Mouse (Mus musculus) heart, postnatal 4 days (tissue): Measurements from ENCODE around the gene Higd2a. TPM values are rescaled to one million over a fixed set of nuclear protein-coding genes. Genes with fewer than 3 reads are reported as not detected.
"Not testable (repeated sequence)": the region's sequence is repeated elsewhere in the genome, so short reads cannot be mapped to it uniquely, and the experiment has no call there.

Experiments
- DNase-seq: peaks from one replicate; pipeline ENCODE4 v3.0.0; 2021
- total RNA-seq, 2 experiments: library from RNA; stranded (reverse); gene quantifications; 2 replicates each; pipeline ENCODE4 v1.2.3; 2021

Gene Higd2a
- total RNA-seq, 2 experiments from 2014 or later = 224 to 238 TPM

DNA sequence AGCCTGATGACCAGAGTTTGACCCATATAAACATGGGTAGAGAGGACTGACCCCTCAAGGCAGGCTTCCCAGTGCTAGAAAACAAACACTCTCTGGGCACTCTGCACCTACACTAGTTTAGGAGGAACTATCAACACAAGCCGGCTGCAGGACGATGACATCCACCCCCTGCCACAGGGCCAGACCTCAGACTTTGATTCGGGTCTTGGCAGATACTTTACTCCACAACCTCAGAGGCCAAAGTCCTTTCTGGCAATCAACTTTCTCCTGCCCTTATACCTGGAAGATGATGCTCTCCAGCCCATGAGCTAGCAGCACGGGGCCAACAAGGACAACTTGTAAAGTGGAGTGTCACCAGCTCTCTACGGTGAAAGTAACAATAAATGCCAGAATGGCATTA lies 7.1 kb upstream of the Higd2a start:
- DNase-seq = no peak

- DNase-seq = no peak
These were observed 4.2 kb upstream of the Higd2a start for GRCm38 (mm10) chr13:54585831-54586230.

GRCm38 (mm10) chr13:54589414-54589995 lies 502 bp upstream of the Higd2a start:
- no peak for DNase-seq

DNA sequence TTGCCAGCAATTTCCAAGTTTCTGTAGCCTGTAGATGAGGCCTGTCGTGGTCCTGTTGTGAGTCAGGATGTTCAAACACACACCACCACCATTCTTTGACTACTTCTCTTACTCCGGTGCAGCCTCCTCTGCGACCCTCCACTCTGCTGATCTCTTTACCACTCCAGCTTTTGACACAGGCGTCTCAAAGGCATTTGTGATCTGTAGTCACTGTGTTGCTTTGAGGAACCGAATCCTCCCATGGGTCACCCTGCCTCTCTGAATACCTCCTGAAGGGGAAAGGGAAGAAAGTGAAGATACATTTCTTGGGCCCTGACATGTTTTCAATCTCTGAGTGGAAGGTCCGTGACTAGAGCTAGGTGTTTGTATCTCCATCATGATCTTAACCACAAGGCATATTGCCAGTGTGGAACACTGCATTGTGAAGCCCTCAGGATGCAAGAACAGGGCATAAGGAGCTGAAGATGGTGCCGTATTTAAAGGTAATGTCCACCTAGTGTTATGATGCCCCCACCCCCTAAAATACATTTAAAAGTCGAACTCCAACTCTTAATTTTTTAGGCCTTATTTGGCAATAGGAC lies 1.9 kb downstream of the Higd2a start:
- DNase-seq = no peak

GRCm38 (mm10) chr13:54593617-54594016 lies 3.6 kb downstream of the Higd2a start:
- DNase-seq = no peak

GRCm38 (mm10) chr13:54596107-54596690 lies 6.2 kb downstream of the Higd2a start:
- peak; percentile 64 for DNase-seq

DNA sequence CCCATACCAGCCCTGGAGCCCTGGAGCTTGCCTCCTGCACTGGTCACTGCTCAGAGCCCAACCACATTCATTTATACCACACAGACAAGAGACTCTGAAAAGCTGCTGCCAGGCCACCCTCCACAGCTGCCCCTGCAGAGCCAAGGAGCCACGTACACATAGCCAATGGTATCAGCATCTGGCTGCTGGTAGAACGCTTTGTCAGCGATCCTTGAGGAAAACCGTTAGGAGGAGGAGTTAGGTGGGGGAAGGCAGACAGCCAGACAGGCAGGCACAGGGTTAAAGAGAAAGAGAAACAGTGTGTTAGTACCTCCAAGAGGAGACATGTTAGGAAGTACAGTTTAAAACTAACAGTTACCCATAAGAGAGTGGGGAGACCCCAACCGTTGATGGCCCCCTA lies 6.9 kb downstream of the Higd2a start:
- DNase-seq = no peak

DNA sequence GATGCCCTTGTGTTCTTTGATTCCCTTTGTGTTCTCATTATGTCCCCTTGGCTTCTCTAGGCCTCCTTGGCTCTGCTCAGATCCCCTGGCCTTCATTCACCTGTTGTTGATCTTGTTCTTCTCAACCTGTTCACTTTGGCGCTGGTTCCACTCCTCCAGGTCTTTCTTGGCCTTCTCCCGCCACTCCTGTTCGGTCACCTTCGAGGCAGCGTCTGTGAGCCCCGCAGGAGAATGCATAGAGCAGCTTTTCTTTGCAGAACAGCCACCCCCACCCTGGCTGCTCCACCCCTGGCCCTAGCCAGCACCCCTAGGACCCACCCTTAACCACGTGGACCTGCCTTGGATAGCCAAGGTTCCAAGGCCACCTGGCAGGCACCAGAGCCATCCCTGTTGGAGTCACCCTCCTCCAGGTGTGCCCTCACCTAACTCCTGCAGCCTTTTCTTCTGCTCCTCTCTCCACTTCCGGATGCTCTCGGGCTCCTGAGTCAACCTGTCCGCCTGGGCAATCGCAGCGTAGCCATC lies 8.7 kb downstream of the Higd2a start:
- DNase-seq = no peak

GRCm38 (mm10) chr13:54602639-54603111 lies 12.7 kb downstream of the Higd2a start:
- DNase-seq = no peak

DNA sequence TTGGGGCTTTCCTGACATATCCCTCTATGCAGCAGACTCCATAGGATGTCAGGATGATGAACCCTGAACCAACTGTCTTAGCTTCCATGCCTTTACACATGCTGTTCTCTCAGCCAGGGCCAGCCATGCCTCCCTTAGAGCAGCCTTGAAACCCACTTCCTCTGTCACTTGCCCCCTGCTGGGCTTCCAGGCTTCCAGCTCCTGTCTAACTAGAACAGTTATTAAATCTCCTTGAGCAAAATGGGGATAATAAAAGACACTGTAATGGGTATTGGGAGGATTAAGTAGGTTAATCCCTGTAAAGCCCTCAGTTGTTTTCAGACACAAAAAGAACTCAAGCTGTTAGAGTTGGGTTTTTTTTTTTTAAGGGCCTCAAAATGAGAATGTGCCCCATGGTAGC lies 13.5 kb downstream of the Higd2a start:
- DNase-seq = no peak

DNA sequence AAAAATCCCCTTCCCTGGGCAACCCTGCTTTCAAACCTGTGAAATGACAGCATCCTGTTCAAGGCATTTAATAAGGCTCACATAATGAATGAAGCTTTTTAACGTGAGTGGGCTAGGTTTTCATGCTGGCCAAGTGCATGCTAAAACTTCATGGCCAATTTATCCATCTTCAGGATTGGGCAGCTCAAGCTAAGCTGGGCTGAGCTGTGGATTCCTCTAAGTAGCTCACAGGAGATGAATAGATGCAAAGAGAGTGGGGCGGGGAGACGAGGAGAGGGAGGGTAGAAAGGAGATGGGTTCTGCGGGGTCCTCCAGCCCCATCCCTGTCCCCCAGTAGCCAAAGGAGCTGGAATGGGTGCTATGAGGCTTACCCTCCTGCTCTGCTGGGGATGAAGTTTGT lies 14.2 kb downstream of the Higd2a start:
- no peak for DNase-seq

- no peak for DNase-seq
These were observed 15.4 kb downstream of the Higd2a start for GRCm38 (mm10) chr13:54605426-54605825.

GRCm38 (mm10) chr13:54607204-54607603 lies 17.2 kb downstream of the Higd2a start:
- no peak for DNase-seq

DNA sequence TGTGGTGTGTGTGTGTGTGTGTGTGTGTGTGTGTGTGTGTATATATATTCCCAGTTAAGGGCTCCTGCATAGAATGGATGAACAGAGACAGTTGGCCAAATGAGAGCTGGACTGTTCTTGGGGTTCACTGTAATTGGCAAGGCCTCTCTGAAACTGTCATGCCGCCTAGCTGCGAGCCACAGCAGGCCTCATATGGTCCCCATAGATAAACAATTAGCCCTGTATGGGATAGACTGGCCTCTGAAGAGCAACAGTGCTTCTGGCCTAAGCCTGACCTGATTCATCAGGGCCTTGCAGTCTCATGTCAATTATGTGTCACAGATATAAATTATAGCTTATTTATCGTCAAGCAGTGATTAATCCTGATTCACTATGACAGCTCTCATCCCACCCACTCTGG lies 18.0 kb downstream of the Higd2a start:
- no peak for DNase-seq

DNA sequence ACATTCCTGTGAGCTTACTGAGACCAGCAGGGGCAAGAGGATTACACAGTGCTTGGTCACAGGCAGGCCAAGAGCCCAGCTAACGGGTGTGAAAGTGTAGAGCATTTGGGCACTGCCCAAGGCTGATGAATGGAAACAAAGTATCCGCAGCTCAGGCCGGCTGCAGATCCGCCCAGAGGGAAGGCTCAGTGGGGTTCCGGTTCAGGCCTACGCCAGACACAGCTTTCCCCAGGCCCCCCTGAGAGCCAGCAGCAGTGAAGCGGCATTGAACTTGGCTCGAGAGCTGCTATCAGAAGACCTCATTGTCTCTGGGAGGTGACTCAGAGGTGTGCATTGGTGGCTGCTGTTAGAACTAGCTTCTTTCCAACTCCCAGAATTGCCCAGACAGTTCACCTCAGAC lies 18.7 kb downstream of the Higd2a start:
- peak; percentile 38 for DNase-seq

DNA sequence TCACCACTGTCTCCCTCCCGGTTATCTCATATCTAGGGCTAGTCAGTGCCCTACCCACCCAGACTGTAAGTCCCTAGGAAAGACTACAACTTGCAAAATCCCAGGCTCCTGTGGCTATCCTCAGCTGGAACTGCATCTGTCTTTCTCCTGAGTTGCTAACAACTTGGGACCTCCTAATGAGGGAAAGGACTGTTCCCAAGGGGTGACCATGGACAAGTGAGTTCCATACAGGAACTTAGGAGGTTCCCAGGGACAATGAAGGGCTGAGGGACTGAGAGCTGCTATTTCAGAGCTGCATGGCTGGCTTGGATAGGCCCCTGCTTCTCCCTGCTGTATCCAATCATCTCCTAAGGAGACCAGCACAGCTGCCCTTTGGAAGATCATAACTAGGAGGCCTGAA lies 19.3 kb downstream of the Higd2a start:
- no peak for DNase-seq

- DNase-seq = no peak
These were observed 20.6 kb downstream of the Higd2a start for GRCm38 (mm10) chr13:54610613-54610971.

- DNase-seq = peak; percentile 95
These were observed 21.2 kb downstream of the Higd2a start, which contains the start of gene Cltb for GRCm38 (mm10) chr13:54610972-54611754. Gene Cltb (minus strand): TSS chr13:54611344.

- DNase-seq = not testable (repeated sequence)
These were observed 23.1 kb downstream of the Higd2a start for GRCm38 (mm10) chr13:54613141-54613540.

GRCm38 (mm10) chr13:54616307-54616706 lies 26.3 kb downstream of the Higd2a start:
- no peak for DNase-seq

DNA sequence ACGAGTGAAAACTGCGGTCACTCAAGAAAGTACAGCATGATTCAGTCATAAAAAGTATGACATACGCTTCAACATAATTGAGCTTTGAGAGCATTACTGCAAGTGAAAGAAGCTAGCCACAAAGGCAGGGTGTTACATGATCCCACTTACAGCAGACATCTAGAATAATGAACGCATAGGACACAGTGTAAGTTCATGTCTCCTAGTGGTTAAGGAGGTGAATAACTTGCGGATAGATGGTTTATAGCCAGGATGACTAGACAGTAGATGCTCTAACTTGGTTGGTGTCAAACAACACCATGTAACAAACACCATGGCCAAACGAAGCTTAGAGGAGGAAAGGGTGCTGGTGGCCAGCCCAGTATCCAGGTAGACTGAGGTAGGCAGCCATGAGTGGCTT lies 27.0 kb downstream of the Higd2a start:
- DNase-seq = no peak

DNA sequence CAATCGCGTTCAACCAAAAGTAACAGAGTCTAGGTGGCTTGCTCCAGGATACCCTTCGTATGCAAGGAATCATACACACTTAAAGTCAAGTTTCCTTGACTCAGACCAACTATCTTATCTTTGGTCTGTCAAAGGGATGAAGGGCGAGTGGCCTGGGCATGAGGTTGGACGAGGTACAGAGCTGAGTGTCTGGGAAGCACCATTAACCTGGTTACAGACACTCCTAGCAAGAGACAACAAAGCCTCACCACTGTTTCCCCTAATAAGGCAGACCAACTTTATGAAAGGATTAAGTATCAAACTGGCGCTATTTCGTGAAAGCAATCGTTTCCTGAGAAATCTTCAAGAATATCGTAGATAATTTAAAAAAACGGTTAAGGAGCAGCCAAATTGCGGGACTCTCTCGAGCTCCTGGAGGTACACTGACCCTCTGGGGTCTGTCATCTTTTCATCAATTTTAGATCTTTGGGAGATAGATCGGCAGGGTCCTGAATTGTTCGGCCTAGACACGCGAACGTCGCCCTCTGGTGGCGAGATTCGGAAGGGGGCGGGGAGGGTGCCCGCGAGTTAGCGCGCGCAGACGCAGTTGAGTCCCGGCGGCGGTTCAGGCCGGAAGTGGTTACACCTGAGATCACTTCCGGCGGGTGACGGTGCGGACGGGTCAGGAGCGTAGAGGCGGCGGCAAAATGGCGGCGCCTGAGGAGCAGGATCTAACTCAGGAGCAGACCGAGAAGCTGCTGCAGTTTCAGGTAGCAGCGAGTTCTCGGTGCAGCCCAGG lies 31.3 kb downstream of the Higd2a start, which contains the start of gene Faf2:
Faf2 (plus strand) TSS at position 630 of the 778 bp plus-strand sequence.
- DNase-seq = peak; percentile 99
